Mouse (Mus musculus): ENCODE measurements around the gene Atg14.

Gene Atg14

DNA sequence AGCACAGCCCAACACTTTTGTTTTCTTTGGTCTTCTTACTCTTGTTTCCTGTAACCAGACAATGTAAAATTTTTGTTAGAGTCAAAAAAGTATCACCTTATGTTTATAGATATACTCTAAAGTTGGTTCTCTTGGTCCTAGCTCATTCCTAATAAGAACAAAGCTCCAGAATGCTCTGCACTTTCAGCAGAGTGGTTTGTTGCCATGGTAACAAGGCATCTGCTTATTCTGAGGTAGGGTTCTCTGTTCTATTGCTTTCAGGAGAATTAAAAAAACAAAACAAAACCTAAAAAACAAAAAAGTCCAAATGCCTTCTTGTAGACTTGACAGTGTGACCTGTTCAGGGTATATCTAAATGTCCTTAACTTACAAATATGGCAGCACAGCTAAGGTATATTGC is 62.4 kb downstream of the Atg14 start:
- DNase-seq (ENCODE audit: low read depth, low spot score): no peak

DNA sequence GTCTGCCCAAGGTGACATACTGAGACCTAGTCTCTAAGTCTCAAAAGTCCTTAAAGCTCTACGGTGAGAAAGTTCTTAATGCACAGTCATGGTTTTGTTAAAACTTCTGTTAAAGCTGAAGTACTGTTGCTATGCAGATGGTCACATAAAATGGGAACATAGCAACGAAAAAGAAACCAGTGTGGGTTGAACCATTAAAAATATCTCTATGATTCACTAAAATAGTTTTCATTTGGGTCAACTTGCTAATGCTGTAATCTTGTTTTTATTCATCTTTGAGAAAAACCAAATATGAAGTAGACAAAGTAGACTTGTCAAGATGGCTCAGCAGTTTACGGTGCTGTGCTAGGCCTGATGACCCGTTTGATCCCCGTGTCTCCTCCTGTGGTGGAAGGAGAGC is 63.8 kb downstream of the Atg14 start:
- DNase-seq (ENCODE audit: low read depth, low spot score): no peak

DNA sequence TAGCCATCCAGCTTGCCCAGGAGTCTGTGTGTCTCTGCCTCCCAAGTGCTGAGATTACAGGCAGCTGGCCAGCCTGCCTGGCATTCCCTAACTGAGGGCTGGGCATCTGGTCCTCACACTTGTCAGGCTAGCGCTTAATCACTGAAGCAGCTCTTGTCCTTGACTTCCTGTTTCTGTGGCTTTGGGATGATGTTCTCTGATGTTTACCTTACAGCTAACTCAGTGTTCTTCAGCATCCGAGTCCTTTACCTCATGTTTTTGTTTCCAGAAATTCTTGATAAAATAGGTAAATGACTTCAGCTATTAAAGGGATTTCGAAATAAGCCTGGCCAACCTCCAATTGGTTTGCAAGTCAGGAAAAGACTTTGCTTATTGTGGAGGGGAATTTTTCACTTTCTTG is 66.4 kb downstream of the Atg14 start:
- no peak for DNase-seq (ENCODE audit: low read depth, low spot score)

DNA sequence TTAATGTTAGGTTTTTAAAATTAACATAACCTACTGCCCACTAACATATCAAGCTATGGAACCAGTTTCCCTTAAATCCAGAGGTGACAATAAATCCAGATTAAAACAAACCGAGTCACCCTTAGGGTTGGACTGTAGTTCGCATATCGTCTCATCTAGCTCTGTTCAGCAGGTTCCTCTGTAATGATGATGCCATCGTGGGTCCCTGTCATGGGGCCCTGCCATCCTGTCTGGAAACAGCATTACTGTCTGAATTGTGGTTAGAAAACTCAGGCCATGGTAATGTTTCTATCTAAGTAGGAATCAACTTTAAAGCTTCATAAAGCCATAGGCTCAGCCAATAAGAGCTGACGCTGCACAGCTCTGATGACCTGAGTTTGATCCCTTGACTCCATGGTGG is 71.8 kb downstream of the Atg14 start:
- no peak for DNase-seq (ENCODE audit: low read depth, low spot score)

DNA sequence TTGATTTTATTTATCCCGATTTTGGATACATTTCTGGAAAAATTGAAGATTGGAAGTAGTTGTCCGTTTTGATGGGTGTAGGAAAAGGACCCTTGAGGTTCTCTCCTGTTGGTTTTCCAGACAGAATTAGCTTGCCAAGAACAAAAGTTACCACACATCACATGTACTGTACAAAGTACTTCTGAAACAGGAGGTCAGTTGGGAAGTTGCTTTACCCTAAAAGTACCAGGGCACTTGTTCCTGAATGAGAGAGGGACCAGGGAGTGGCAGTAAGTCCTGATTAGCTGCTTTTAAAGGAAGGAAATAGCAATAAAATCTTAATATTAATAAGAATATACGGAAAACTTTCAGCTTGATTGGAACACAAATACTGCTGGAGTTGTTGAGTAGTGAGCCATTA is 73.3 kb downstream of the Atg14 start:
- no peak for DNase-seq (ENCODE audit: low read depth, low spot score)

DNA sequence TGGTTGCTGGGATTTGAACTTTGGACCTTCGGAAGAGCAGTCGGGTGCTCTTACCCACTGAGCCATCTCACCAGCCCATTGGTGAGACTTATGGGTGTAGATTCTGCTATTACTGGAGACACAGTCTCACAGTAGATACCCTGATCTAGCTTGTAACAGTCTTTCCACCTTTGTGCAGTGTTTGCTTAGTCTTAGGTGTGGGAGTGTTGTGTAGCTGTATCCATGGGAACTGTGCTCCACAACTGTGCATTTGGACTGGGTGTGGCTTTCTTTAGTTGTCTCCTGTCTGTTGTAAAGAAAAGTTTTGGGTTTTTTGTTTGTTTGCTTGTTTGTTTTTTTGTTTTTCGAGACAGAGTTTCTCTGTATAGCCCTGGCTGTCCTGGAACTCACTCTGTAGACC is 74.5 kb downstream of the Atg14 start:
- no peak for DNase-seq (ENCODE audit: low read depth, low spot score)

DNA sequence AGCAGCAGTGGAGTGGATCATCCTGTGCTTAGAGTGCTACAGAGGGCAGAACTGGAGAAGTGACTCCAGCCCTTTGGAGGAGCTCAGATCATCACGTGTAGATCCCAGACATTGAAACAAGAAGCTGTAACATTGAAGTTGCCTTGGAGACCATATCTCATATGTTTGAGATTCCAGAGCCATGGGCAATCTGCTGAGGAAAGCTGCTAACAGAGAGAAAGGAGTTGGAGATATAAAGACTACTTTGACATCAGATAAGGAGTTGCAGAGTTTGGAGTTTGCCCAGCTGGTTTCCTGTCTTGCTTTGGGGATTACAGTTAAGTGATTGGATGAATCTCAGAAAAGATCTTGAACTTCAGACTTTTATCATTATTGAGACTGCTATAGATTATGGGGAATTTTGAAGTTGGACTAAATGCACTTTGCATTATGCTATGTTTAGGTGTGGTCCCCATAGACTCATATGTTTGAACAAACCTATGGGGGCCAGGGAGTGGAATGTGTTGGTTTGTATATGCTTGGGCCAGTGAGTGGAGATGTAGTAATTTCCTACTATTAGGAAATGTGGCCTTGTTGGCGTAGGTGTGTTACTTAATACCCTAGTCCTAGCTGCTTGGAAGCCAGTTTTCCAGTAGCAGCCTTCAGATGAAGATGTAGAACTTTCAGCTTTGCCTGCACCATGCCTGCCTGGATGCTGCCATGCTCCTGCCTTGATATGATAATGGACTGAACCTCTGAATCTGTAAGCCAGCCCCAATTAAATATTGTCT is 76.7 kb downstream of the Atg14 start:
- no peak for DNase-seq (ENCODE audit: low read depth, low spot score)

Data from CD4-positive helper T cell, adult 2 months (primary cell).